Mouse (Mus musculus): ENCODE results near the gene Trpv5. TPM values are rescaled to one million over a fixed set of nuclear protein-coding genes. Genes with fewer than 3 reads are reported as not detected.

Gene Trpv5
- polyA plus RNA-seq, 1 experiment: not detected

GRCm38 (mm10) chr6:41685596-41685995 is 5.0 kb upstream of the Trpv5 start:
- Histone ChIP-seq H3K4me1 (ENCODE audit: control insufficient read depth, insufficient read depth, low read length) (no peaks in the 10 kb centered on the region), H3K4me3 (ENCODE audit: insufficient read depth, low read length) (no peak overlapping the region), H3K27ac (ENCODE audit: insufficient read depth, low read length) (no peak overlapping the region)
- TF ChIP-seq CTCF (IDR thresholded peaks at IDR 0.05; ENCODE audit: borderline replicate concordance, insufficient read depth, low read length) (no peak), POLR2A (IDR thresholded peaks at IDR 0.05; ENCODE audit: low read depth, low read length) (no peak)

GRCm38 (mm10) chr6:41684911-41685310 is 4.3 kb upstream of the Trpv5 start:
- no peak for TF ChIP-seq POLR2A (IDR thresholded peaks at IDR 0.05; ENCODE audit: low read depth, low read length)
- TF ChIP-seq CTCF (IDR thresholded peaks at IDR 0.05; ENCODE audit: borderline replicate concordance, insufficient read depth, low read length): no peak
- H3K4me1 ChIP-seq (ENCODE audit: control insufficient read depth, insufficient read depth, low read length): no peaks in the 10 kb centered on the region
- H3K27ac ChIP-seq (ENCODE audit: insufficient read depth, low read length): no peak overlapping the region
- no peak overlapping the region for H3K4me3 ChIP-seq (ENCODE audit: insufficient read depth, low read length)

- Histone ChIP-seq H3K4me3 (ENCODE audit: insufficient read depth, low read length) (no peak within 1 kb of the TSS), H3K27ac (ENCODE audit: insufficient read depth, low read length) (no peak within 1 kb of the TSS), H3K4me1 (ENCODE audit: control insufficient read depth, insufficient read depth, low read length) (no peaks in the 10 kb centered on the region)
- TF ChIP-seq POLR2A (IDR thresholded peaks at IDR 0.05; ENCODE audit: low read depth, low read length): no peak
- no peak for TF ChIP-seq CTCF (IDR thresholded peaks at IDR 0.05; ENCODE audit: borderline replicate concordance, insufficient read depth, low read length)
Measured at GRCm38 (mm10) chr6:41684131-41684530, 3.6 kb upstream of the Trpv5 start, which contains the start of gene Llcfc1. Gene Llcfc1 (plus strand): TSS chr6:41684431.

- Histone ChIP-seq H3K4me1 (ENCODE audit: control insufficient read depth, insufficient read depth, low read length) (no peaks in the 10 kb centered on the region), H3K4me3 (ENCODE audit: insufficient read depth, low read length) (no peak overlapping the region)
- no peak for TF ChIP-seq CTCF (IDR thresholded peaks at IDR 0.05; ENCODE audit: borderline replicate concordance, insufficient read depth, low read length)
- TF ChIP-seq POLR2A (IDR thresholded peaks at IDR 0.05; ENCODE audit: low read depth, low read length): no peak
Measured at GRCm38 (mm10) chr6:41681656-41682055, 1.1 kb upstream of the Trpv5 start.

GRCm38 (mm10) chr6:41676530-41676929 is 4.0 kb downstream of the Trpv5 start:
- H3K4me3 ChIP-seq (ENCODE audit: insufficient read depth, low read length): no peak overlapping the region
- TF ChIP-seq POLR2A (IDR thresholded peaks at IDR 0.05; ENCODE audit: low read depth, low read length) (no peak), CTCF (IDR thresholded peaks at IDR 0.05; ENCODE audit: borderline replicate concordance, insufficient read depth, low read length) (no peak)
- no peak overlapping the region for H3K27ac ChIP-seq (ENCODE audit: insufficient read depth, low read length)
- H3K4me1 ChIP-seq (ENCODE audit: control insufficient read depth, insufficient read depth, low read length): no peaks in the 10 kb centered on the region

More at GRCm38 (mm10) chr6:41681656-41682055, 1.1 kb upstream of the Trpv5 start:
- H3K27ac ChIP-seq (ENCODE audit: insufficient read depth, low read length): no peak overlapping the region

GRCm38 (mm10) chr6:41662320-41662719 is 18.2 kb downstream of the Trpv5 start:
- Histone ChIP-seq H3K27ac (ENCODE audit: insufficient read depth, low read length) (no peak overlapping the region), H3K4me3 (ENCODE audit: insufficient read depth, low read length) (no peak overlapping the region), H3K4me1 (ENCODE audit: control insufficient read depth, insufficient read depth, low read length) (no peaks in the 10 kb centered on the region)
- TF ChIP-seq CTCF (IDR thresholded peaks at IDR 0.05; ENCODE audit: borderline replicate concordance, insufficient read depth, low read length) (no peak), POLR2A (IDR thresholded peaks at IDR 0.05; ENCODE audit: low read depth, low read length) (no peak)

GRCm38 (mm10) chr6:41658487-41658886 is 22.1 kb downstream of the Trpv5 start:
- TF ChIP-seq CTCF (IDR thresholded peaks at IDR 0.05; ENCODE audit: borderline replicate concordance, insufficient read depth, low read length) (no peak), POLR2A (IDR thresholded peaks at IDR 0.05; ENCODE audit: low read depth, low read length) (no peak)
- no peaks in the 10 kb centered on the region for H3K4me1 ChIP-seq (ENCODE audit: control insufficient read depth, insufficient read depth, low read length)
- H3K27ac ChIP-seq (ENCODE audit: insufficient read depth, low read length): no peak overlapping the region
- H3K4me3 ChIP-seq (ENCODE audit: insufficient read depth, low read length): no peak overlapping the region

- H3K4me1 ChIP-seq (ENCODE audit: control insufficient read depth, insufficient read depth, low read length): no peaks in the 10 kb centered on the region
- H3K27ac ChIP-seq (ENCODE audit: insufficient read depth, low read length): no peak overlapping the region
- no peak for TF ChIP-seq POLR2A (IDR thresholded peaks at IDR 0.05; ENCODE audit: low read depth, low read length)
- no peak for TF ChIP-seq CTCF (IDR thresholded peaks at IDR 0.05; ENCODE audit: borderline replicate concordance, insufficient read depth, low read length)
- no peak overlapping the region for H3K4me3 ChIP-seq (ENCODE audit: insufficient read depth, low read length)
Measured at GRCm38 (mm10) chr6:41654648-41655047, 25.9 kb downstream of the Trpv5 start.

GRCm38 (mm10) chr6:41653173-41653572 is 27.4 kb downstream of the Trpv5 start:
- Histone ChIP-seq H3K4me1 (ENCODE audit: control insufficient read depth, insufficient read depth, low read length) (no peaks in the 10 kb centered on the region), H3K4me3 (ENCODE audit: insufficient read depth, low read length) (no peak overlapping the region), H3K27ac (ENCODE audit: insufficient read depth, low read length) (no peak overlapping the region)
- no peak for TF ChIP-seq CTCF (IDR thresholded peaks at IDR 0.05; ENCODE audit: borderline replicate concordance, insufficient read depth, low read length)
- TF ChIP-seq POLR2A (IDR thresholded peaks at IDR 0.05; ENCODE audit: low read depth, low read length): no peak

- TF ChIP-seq CTCF (IDR thresholded peaks at IDR 0.05; ENCODE audit: borderline replicate concordance, insufficient read depth, low read length) (no peak), POLR2A (IDR thresholded peaks at IDR 0.05; ENCODE audit: low read depth, low read length) (no peak)
- Histone ChIP-seq H3K4me3 (ENCODE audit: insufficient read depth, low read length) (no peak overlapping the region), H3K27ac (ENCODE audit: insufficient read depth, low read length) (no peak overlapping the region), H3K4me1 (ENCODE audit: control insufficient read depth, insufficient read depth, low read length) (no peaks in the 10 kb centered on the region)
Measured at GRCm38 (mm10) chr6:41646672-41647071, 33.9 kb downstream of the Trpv5 start.

GRCm38 (mm10) chr6:41646220-41646619 is 34.3 kb downstream of the Trpv5 start:
- Histone ChIP-seq H3K27ac (ENCODE audit: insufficient read depth, low read length) (no peak overlapping the region), H3K4me1 (ENCODE audit: control insufficient read depth, insufficient read depth, low read length) (no peaks in the 10 kb centered on the region), H3K4me3 (ENCODE audit: insufficient read depth, low read length) (no peak overlapping the region)
- no peak for TF ChIP-seq CTCF (IDR thresholded peaks at IDR 0.05; ENCODE audit: borderline replicate concordance, insufficient read depth, low read length)
- TF ChIP-seq POLR2A (IDR thresholded peaks at IDR 0.05; ENCODE audit: low read depth, low read length): no peak

Data from embryonic fibroblast, embryonic 13.5 days (primary cell).